Mouse (Mus musculus) bone marrow macrophage, adult 2 months (primary cell): ENCODE data around the gene Slc35e3. TPM values are rescaled to one million over a fixed set of nuclear protein-coding genes. Genes with fewer than 3 reads are reported as not detected.
"Not testable (repeated sequence)": the region's sequence is repeated elsewhere in the genome, so short reads cannot be mapped to it uniquely, and the experiment has no call there.

Source experiments
- H3K27ac ChIP-seq: 2 replicates; pipeline ENCODE4 v1.5.1; 2012; ENCODE audit warnings: low read depth, low read length; ENCODE audit not compliant: insufficient read depth
- H3K4me1 ChIP-seq: 2 replicates; pipeline ENCODE4 v1.6.1; 2012; ENCODE audit warnings: low read length; ENCODE audit not compliant: control insufficient read depth, insufficient read depth
- H3K4me3 ChIP-seq: 2 replicates; pipeline ENCODE4 v1.5.1; 2012; ENCODE audit warnings: mild to moderate bottlenecking, low read length, moderate library complexity; ENCODE audit not compliant: insufficient read depth
- CTCF ChIP-seq: IDR thresholded peaks from 2 replicates; pipeline ENCODE4 v1.5.1; 2012; ENCODE audit warnings: low read depth, mild to moderate bottlenecking, low read length, moderate library complexity
- POLR2A ChIP-seq: IDR thresholded peaks from 2 replicates; pipeline ENCODE4 v1.6.1; 2012; ENCODE audit warnings: mild to moderate bottlenecking, low read depth, low read length, borderline replicate concordance
- polyA plus RNA-seq: library from polyadenylated mRNA; stranded (reverse); fragments of >200 nt; gene quantifications from 2 replicates; pipeline ENCODE4 v1.2.4, GENCODE M21; 2012; ENCODE audit not compliant: missing spikeins, insufficient read depth, insufficient read length

Gene Slc35e3
- polyA plus RNA-seq, 1 experiment = 5.4 TPM

- Histone ChIP-seq H3K4me3 (no peak overlapping the region), H3K27ac (no peak overlapping the region), H3K4me1 (no peaks in the 10 kb centered on the region)
- TF ChIP-seq CTCF = no peak
- TF ChIP-seq POLR2A = no peak
Measured at GRCm38 (mm10) chr10:117762281-117762830, 16.2 kb upstream of the Slc35e3 start.

- TF ChIP-seq POLR2A (no peak), CTCF (no peak)
- Histone ChIP-seq H3K4me1 (no peaks in the 10 kb centered on the region), H3K27ac (no peak overlapping the region)
Measured at GRCm38 (mm10) chr10:117761551-117761950, 15.4 kb upstream of the Slc35e3 start.

GRCm38 (mm10) chr10:117760831-117761335 is 14.7 kb upstream of the Slc35e3 start:
- TF ChIP-seq POLR2A (no peak), CTCF (no peak)
- Histone ChIP-seq H3K4me1 (peaks cover 1% of the 10 kb centered on the region; the same call in 1 of the 2 replicates), H3K4me3 (no peak overlapping the region), H3K27ac (no peak overlapping the region)

More at GRCm38 (mm10) chr10:117761551-117761950, 15.4 kb upstream of the Slc35e3 start:
- no peak overlapping the region for H3K4me3 ChIP-seq

GRCm38 (mm10) chr10:117759844-117760630 is 13.9 kb upstream of the Slc35e3 start:
- TF ChIP-seq POLR2A (no peak), CTCF (no peak)
- no peak overlapping the region for H3K4me3 ChIP-seq
- H3K4me1 ChIP-seq = peaks cover 9% of the 10 kb centered on the region
- H3K27ac ChIP-seq = no peak overlapping the region

GRCm38 (mm10) chr10:117758749-117759727 is 12.9 kb upstream of the Slc35e3 start:
- Histone ChIP-seq H3K4me1 (peaks cover 14% of the 10 kb centered on the region), H3K27ac (no peak overlapping the region), H3K4me3 (no peak overlapping the region)
- TF ChIP-seq POLR2A = no peak
- TF ChIP-seq CTCF = no peak

GRCm38 (mm10) chr10:117758344-117758743 is 12.2 kb upstream of the Slc35e3 start:
- not testable (repeated sequence) for H3K27ac ChIP-seq, H3K4me3 ChIP-seq
- peaks cover 14% of the 10 kb centered on the region for H3K4me1 ChIP-seq

- Histone ChIP-seq H3K4me3 (no peak overlapping the region), H3K27ac (no peak overlapping the region), H3K4me1 (peaks cover 14% of the 10 kb centered on the region)
- no peak for TF ChIP-seq POLR2A
- TF ChIP-seq CTCF = no peak
Measured at GRCm38 (mm10) chr10:117757796-117758342, 11.7 kb upstream of the Slc35e3 start.

- no peak for TF ChIP-seq POLR2A
Measured at GRCm38 (mm10) chr10:117757259-117757658, 11.1 kb upstream of the Slc35e3 start.

GRCm38 (mm10) chr10:117756784-117757183 is 10.6 kb upstream of the Slc35e3 start:
- Histone ChIP-seq H3K27ac (no peak overlapping the region), H3K4me3 (no peak overlapping the region), H3K4me1 (peaks cover 14% of the 10 kb centered on the region)
- TF ChIP-seq POLR2A (no peak), CTCF (no peak)

More at GRCm38 (mm10) chr10:117757259-117757658, 11.1 kb upstream of the Slc35e3 start:
- Histone ChIP-seq H3K27ac (no peak overlapping the region), H3K4me3 (no peak overlapping the region), H3K4me1 (peaks cover 14% of the 10 kb centered on the region)
